Mouse (Mus musculus) ES-E14 (cell line): ENCODE results near the gene Zfpm1.

ENCODE experiments used
- CHD2 ChIP-seq: IDR thresholded peaks from 2 replicates; pipeline ENCODE4 v1.6.1; 2014; ENCODE audit warnings: mild to moderate bottlenecking, low read depth, low read length, inconsistent platforms
- MAFK ChIP-seq: IDR thresholded peaks from 2 replicates; pipeline ENCODE4 v1.6.1; 2014; ENCODE audit warnings: mild to moderate bottlenecking, low read depth, low read length, inconsistent platforms; ENCODE audit not compliant: insufficient read depth
- ZNF384 ChIP-seq: IDR thresholded peaks from 2 replicates; pipeline ENCODE4 v1.6.1; 2012; ENCODE audit warnings: low read depth, low read length, inconsistent platforms

DNA sequence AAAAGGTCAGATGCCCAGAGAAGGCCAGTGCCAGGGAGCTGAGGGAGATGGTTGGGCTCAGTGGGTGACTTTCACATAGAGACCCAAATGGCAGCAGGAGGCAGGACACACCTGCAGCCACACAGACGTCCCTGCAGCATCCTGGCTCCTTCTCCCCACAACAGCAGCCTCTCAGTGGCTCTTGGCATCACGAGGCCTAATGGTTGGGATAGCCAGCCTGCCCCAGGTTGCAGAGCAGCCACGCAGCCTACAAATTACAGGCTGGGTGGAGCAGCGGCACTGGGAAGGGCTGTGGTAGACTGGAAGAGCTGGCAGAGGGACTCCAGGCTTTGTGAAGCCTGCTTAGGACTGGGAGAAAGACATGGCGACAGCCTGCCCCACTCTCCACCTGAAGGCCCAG lies 29.6 kb upstream of the Zfpm1 start:
- TF ChIP-seq MAFK (no peak), CHD2 (no peak), ZNF384 (no peak)
